Mouse (Mus musculus) gastrocnemius, adult 8-10 months (tissue): Measurements from ENCODE around the gene Ttc28. TPM values are rescaled to one million over a fixed set of nuclear protein-coding genes. Genes with fewer than 3 reads are reported as not detected.

Experiments used
- DNase-seq, 2 experiments: peaks; one replicate each; pipeline ENCODE4 v3.0.0; 2022; ENCODE audit warnings: low spot score in 2 of 2
- total RNA-seq, 4 experiments: library from RNA; stranded (reverse); gene quantifications; 2 replicates each; pipeline ENCODE4 v1.2.4; 2022

The Ttc28 gene
- total RNA-seq, 4 experiments from 2014 or later = 14.9 to 18.9 (median 15.9) TPM

DNA sequence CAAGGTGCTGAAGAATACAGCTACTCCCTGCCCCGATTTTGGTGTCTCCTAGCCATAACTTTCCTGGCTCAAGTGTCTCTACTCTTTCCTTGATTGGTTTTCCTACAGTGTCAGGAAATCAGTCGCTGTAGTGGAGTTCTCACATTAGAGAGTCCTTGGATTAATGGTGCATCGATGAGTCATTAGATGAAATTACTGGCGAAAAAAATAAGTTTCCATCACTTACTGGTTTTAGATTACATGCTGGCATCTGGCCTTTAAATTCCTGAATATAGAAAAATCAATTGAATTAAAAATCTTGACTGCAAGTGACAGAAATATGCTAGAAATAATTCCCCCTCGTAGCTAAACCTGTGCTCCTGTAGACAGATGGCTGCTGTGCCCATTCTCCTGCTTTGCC lies 168.4 kb downstream of the Ttc28 start:
- no peak for DNase-seq

DNA sequence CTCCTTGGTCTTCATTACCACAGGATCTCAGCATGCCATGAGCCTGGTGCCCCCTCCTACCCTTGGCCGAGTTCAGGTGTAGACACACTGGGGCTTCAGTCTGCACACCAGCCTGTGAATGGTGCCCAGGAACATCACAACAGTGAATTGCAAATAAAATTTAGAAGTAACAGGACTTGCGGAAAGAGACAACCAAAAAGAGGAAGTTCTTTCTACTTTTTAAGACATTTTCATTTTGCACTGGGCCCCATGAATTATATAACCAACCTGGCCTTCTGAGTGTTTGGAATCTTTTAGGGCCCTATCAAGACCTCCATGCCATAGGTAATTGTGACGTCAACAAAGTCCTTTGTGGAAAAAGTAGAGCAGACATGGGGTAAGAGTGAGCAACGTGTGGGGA lies 170.0 kb downstream of the Ttc28 start:
- DNase-seq = no peak

DNA sequence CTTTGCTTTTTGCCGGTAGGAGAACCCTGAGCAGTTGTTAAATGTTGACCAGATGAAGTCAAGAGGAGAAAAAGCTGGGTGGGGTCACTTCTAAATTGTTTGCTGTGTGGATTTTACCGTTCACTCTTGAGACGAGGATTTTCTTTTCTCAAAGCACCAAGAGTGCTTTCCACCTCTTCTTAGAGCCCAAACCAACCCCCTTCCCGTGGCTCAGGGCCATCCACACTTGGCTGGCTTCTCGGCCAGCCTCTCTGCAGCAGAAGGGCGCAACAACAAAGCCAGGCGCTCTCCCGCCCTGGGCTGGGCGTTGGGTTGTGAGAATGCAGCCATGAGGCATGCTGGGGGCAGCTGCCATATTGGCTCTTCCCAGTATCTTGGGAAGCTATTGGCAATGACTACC lies 170.5 kb downstream of the Ttc28 start:
- peak in 1 of 2 experiments; percentile 31 for DNase-seq

DNA sequence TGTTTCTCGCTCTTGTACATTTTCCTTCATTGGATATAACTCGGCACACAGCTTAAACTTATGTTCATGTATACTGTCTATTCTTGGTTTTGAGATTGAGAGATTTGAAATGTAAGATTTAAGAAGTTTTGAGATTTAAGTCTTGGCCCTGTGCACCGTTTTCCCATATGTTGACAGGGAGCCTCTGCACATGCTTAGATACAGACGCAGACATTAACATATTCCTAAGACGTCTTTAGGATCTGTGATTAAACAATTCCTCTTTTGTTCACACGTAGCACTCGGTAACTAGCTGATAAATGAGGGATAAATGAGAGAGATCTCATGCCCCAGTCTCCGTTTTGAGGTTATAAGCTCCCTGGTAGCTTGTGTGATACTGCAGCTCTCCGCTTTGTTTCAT lies 174.8 kb downstream of the Ttc28 start:
- no peak for DNase-seq

DNA sequence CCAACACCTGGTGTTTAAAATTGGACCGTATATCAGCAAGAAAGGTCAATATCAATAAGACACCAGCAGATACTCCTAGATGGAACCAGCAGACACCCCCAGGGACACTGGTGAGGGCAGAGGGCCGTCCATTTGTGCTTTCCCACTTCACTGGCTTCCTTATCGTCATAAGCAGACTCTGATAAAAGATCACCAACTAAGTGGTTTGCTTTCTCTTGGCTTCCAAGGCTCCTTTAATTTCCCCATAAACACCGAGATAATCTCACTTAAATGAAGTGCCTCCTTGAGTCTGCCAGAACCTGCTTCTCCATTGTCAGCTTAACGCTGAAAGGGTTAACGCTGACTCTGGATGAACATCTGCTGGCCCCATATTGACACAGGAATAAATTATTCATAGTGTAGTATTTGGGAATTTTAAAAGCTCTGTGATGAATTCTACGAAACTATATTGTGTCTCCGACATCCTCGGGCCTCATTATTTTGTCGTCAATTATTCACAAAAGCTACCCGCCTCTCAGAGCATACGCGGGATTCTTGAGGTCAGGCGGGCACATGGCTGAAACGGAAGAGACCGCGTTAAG lies 175.3 kb downstream of the Ttc28 start:
- DNase-seq = no peak

DNA sequence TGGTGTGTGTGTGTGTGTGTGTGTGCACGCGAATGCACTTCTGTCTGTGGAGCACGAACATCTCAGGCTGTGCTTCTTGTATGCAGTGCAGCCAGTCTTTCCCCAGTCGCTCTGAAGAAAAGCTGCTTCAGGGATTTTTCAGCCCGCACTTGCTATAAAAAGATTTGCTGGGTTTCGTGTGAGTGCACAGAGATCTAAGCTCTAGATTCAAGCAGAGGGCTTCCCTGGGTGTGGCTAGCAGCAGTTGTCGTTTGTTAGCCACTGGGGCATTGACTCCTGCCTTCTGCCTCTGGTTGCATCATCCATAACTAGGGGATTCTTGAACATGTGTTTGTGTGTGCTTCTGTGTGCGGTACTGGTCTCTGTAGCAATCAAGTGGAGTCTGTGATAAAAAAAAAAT lies 175.9 kb downstream of the Ttc28 start:
- DNase-seq = no peak

DNA sequence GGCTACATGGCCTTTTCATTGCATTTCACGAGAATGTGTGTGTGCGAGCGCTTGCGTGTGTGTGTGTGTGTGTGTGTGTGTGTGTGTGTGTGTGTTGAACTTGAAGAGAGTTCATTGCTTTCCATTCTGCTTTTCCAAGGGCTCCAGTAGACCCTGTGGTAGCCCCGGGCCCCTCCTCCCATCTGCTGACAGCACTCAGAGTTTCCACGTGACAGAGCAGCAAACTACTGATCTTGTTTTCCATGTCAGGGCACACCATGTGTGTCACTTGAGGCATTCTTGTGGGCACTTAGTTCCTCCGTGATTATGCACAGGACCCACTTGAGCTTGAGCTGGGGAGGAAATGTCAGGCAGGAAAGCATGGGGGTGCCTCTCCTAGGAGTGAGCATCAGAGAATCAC lies 177.5 kb downstream of the Ttc28 start:
- no peak for DNase-seq

DNA sequence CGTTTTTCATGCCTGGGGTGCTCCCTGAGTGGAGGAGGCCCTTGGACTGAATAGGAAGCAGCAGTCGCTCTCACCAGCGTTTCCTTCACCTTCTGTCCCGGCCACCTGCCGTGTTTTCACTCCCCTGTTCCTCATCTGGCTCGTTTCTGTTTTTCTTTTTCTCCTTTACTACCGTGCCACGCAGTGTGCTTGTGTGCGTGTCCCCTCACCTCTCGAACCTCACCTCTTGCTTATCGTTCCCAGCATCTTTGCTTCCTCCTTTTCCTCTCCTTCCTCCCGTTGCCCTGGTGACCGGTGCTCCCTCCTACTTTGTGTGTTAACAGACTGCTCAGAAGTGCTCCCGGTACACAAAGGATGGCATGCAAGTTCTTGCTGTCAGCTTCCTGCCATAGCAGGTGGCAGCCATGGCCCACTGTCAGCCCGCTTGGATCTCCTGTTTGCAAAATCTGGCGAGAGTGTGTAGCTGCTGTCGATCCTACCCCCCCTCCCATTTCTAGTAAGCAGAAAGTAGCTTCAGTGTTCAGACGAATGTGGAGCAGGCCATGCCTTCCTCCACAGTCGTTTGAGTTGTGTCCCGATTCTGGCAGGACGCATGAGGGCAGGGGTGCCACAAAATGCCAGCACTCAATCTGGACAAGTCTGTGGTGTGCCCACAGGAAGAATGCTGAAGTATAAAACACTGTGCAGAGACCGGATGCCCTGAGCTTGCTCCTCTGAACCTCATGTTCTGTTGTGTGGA lies 179.0 kb downstream of the Ttc28 start:
- no peak for DNase-seq

DNA sequence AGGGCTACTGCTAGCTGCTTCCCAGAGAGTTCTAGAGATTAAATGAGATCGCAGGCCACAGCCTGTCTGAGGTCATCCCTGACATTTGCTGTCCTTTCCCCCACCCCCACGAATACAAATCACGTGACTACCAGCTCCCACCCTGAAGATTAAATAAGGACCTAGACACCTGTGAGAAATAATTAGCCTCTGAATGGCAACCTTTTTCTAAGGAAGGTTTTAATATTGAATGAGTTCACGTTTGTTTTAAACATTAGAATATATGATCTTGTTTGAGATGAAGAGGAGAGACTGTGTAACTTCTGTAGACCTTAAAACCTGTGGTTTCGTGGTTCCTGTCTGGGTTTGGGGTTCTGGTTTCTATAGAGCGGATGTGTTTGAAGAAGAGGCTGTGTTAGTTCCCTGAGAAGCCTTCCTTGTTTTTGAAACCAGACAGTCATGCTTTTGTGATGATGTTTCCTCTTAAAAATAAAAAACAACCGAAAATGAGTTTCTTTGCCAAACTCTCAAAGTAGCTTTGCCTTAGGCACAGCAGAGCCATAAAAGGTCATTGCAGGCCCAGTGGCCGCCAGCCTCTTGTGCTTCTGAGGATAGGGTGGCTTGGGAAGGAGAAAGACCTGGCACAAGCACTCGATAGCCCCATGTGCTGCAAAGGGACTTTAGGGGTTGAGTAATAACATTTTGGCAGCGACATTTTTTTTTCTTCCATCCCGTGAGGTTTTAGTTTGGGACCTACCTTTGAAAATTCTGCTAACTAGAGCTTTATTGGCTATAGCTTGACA lies 179.7 kb downstream of the Ttc28 start:
- DNase-seq = peak in 1 of 2 experiments; percentile 40

DNA sequence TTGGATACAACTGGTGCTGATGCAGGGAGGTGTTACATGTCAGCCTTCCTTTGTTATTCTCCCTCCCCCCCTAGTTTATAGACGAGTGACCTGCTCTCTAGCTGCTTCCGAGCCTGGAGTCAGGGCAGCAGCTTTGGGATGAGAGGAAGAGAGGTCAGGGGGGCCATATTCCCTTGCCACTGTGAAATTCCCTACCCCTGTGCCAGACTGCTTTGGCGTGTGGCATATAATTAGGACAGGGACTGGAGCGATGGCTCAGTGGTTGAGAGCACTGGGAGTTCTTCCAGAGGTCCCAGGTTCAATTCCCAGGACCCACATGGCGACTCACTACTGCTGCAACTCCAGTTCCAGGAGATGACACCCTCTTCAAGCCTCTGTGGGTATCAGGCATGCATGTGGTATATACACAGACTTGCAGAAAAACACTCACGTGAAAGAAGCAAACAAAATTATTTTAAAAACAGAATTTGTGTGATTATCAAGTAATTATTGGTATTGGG lies 180.7 kb downstream of the Ttc28 start:
- DNase-seq = no peak

DNA sequence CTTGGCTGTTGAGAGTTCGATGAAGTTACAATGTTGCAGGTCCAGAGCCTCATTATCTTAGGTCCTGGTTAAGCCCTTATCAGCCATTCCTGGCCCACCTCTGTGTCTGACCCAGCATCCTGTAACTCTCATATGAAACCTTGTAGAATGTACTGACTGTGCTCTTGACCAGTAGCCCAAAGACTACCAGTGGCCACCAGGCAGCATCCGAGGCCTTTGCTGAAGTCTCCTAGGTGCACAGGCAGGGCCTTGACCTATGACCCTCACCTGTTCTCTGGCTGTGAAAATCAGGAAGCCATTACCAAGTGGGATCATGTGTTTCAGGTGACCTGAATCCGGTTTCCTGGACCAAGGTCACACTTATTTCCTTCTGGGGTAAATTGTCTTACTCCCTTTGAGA lies 183.6 kb downstream of the Ttc28 start:
- DNase-seq = no peak

DNA sequence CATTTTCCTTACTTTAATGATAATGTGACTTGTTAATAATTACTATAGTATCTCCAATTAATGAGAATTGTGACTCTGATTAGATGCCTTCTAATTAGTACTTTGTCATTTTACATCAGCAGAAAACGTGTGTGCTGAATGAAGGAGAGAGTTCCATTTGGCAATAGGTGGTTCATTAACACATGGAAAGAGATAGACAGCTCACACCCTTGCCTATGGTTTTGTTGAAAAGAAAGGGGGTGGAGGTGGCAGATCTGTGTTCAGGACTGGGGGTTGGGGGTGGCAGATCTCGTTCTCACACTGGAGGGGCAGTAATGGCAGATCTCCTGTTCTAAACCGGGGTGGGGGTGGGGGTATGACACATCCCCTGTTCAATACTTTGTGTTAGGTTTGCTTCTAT lies 184.4 kb downstream of the Ttc28 start:
- DNase-seq = no peak

DNA sequence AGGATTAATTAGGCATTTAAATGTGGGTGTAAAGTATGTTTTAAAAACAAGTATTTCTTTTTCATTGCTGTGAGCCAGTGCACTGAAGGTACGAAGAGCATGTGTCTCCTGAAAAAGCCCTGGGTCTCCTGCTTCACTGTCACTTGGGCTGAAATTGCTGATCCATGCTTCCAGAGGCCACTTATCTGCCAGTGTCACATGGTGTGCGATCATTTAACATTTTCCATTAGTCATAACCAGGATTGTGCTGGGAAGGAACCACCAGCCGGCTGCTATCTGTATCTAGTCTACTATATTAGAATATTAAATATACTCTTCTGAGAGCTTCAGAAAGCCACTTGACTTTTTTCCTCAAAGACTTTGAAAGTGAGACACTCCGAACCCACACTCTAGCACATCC lies 186.2 kb downstream of the Ttc28 start:
- no peak for DNase-seq

DNA sequence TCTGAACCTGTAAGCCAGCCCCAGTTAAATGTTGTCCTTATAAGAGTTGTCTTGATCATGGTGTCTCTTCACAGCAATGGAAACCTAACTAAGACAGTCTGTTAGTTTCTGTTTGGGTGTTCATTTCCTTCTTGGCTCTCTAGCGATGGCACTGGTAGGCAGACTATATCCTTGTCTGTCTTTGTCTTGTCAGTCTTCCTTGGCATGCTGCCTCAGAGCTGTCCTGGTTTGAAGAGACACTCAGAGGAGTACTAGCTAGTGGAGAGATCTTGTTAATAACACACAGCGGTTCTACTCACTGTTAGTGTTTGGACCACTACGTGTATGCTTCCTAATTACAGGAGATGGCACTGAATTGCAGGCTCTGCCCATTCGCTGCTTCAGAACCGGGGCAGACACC lies 189.9 kb downstream of the Ttc28 start:
- DNase-seq = no peak

DNA sequence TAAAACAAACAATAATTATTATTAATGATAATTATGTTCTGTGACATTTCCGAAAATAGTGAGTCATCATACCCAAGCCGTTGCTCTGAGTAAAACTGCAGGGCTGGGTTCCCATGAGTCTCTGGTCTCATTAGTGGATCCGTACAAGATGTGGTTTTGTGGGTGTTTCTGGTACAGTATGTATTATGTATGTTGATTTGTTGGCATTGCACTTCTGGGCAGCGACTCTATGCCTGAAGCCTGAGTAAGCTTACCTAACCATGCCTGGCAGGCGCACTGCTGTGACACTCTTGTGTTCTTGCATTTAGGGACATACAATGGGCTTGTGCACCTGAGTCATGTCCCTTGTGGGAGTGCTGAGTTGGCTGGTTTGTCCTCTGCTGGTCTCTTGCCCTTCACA lies 190.3 kb downstream of the Ttc28 start:
- DNase-seq = no peak

DNA sequence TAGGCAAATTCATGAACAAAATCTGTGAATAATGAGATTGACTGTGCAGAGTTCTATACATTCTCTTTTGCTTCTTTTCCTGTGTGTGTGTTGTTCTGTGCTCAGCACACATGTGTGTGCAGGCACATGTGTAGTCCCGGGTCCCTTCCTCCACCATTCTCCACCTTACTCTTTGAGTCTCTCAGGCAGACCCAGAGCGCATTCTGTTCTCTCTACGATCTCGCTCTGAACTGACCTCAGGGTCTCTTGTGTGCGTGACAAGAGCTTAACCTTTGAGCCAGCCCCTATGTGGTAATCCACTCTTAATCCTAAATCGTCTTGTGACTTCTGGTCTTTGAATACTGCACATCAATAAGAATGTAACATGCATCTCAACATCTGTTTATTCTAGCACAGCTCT lies 190.8 kb downstream of the Ttc28 start:
- DNase-seq = no peak

DNA sequence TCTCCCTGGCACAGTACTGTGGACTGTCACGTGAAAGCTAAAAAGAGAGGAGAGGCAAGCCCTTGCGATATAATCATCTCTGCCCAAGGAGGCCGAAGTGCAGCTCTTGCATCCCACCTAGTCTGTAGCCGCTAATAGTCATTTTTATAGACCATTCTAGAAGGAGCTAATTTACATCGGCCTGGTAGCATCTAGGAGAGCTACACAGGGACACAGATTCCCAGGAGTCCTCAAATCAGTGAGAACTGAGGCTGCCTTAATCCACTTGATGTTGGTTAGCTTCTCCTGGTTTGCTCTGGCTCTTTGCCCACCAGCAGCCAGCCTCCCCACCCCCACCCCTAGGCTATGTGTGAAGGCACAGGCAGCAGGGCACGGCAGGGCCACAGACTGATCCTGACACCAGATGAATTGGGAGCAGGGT lies 193.7 kb downstream of the Ttc28 start:
- DNase-seq = no peak

DNA sequence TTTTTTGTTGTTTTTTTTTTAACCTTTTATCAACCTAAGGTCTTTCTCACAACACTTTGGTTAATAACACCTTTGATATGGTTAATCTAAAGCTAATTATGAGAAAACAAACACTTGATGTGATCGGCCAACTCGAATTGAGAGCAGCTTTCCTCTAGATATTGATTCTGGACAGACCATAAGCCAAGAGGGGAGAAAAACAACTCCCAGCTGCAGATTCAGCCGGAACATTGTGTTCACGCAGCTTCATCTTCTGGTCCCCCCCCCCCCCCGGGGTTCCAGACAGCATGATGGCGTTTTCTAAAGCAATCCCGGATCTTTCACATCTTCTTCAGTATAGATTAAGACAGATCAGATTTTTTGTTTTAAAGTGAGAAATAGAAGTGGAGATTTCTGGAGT lies 194.4 kb downstream of the Ttc28 start:
- no peak for DNase-seq

DNA sequence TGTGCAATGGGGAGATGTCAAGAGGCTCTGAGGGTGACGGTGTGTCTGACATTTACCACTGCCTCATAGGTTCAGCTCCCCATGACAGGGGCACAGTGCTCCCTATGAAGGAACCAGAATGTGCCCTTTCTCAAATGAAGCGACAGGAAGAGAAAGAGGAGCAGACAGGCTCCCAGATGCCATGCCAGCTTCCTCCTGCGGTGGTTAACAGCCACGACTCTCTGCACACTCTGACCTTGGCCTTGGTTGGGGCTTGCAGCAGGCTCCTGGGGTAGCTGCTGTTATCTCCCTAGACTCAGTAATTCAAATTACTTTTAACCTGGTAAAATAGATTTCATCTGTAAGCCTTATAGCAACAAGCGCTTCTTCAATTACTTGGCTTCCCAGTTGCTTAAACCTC lies 196.2 kb downstream of the Ttc28 start:
- no peak for DNase-seq

DNA sequence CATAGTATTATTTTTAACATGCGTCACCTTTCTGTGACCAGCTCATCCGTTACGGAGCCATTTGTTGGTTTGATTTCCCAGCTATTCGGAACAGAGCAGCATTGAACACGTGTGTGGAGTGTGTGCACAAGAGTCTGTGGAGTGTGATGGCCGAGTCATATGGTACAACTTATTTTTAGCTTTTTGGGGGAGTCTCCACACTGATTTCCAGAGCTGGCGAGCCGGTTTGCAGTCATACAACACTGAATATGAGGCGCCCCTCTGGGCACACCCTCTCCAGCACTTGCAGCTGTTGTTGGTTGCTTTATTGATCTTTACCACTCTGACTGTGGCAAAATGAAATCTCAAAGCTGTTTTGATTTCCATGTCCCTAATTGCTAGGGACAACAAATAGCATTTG lies 197.7 kb downstream of the Ttc28 start:
- DNase-seq = no peak

DNA sequence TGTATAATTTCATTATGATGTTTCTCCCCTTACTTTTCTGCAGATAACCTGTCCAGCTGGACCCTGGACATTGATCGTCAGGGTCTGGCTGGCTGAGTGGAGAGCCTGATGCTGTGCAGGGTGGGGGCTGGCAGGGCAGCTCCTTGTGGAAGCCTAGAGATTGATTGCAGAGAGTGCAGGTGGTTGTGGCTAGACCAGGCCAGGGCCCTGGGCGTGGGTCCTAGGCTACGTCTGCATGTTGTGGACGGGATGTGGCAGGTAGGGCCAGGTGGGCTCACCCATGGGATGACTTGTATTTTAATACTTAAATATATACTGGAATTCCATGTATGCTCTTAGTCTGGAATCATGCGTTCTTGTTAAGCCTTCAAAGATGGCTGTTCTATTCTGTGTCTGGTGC lies 201.0 kb downstream of the Ttc28 start:
- no peak for DNase-seq

DNA sequence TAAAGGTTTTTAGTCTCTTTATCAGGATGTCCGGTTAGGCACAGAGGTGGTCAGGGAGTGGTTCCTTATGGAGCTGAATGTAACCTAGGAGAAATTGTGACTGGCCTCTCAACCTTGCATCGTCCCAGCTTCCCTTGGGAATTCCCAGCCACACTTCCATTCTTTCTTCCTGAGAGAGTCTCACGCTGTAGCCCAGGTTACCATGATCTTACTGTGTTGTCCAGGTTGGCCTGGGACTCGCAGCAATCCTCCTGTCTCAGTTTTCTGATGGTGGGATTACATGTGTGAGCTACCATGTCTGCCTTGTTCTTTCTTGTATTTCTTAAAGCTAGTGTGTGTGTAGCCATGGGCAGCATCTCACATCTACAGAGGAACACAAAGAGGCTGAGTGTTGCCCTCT lies 206.2 kb downstream of the Ttc28 start:
- DNase-seq = no peak

DNA sequence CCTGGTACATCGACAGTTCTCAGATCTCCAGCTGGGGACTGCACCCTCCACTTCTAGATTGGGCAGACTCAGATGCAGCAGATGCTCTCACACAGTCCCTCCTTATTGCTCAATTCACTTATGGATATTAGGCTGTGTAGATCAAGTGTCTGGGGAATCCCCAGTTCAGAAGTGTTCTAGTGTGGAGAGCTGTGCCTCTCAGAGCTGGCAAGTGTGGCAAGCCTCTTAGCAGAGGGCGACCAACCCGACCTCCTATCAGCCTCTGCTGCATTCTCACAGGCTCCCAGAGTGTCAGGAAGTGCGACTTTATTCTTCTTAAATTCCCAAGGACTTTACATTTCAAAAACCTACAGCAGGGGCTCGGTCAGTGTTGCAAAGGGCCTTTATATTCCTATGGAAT lies 217.1 kb downstream of the Ttc28 start:
- DNase-seq = no peak
